Mouse (Mus musculus) stomach, postnatal 0 days (tissue): ENCODE measurements at regions not wholly inside any gene's neighbourhood (a gene's known extent, or its start where the extent isn't known, plus 50 kb on each side); places are given as distances from the start of the nearest gene placed in this dataset.

ENCODE experiments used
- ATAC-seq: fragments of 200-750 bp; cut with Nextera tagmentation; 2 replicates; pipeline ENCODE4 v1.8.0; 2017; ENCODE audit not compliant: low FRiP score, low TSS enrichment
- DNase-seq: peaks from one replicate; pipeline ENCODE4 v3.0.0-alpha.2; 2016; ENCODE audit warnings: low spot score
- H3K27ac ChIP-seq: fragments of 300-500 bp; sonication (generic); replicated peaks from 2 replicates; pipeline ENCODE4 v1.5.1; 2014; ENCODE audit warnings: mild to moderate bottlenecking, control low read depth
- H3K27me3 ChIP-seq: fragments of 300-500 bp; sonication (generic); 2 replicates; pipeline ENCODE4 v1.6.1; 2014; ENCODE audit warnings: low read length; ENCODE audit not compliant: control insufficient read depth, insufficient read depth
- H3K36me3 ChIP-seq: fragments of 300-500 bp; sonication (generic); 2 replicates; pipeline ENCODE4 v1.6.1; 2014; ENCODE audit warnings: low read length, mixed read lengths; ENCODE audit not compliant: control insufficient read depth, insufficient read depth
- H3K4me1 ChIP-seq: fragments of 300-500 bp; sonication (generic); replicated peaks from 2 replicates; pipeline ENCODE4 v1.6.1; 2014; ENCODE audit warnings: antibody characterized with exemption; ENCODE audit not compliant: control insufficient read depth, insufficient read depth
- H3K4me2 ChIP-seq: fragments of 300-500 bp; sonication (generic); replicated peaks from 2 replicates; pipeline ENCODE4 v1.6.1; 2014; ENCODE audit warnings: low read depth, mild to moderate bottlenecking, control low read depth, moderate library complexity
- H3K4me3 ChIP-seq: fragments of 300-500 bp; sonication (generic); 2 replicates; pipeline ENCODE4 v1.5.1; 2014; ENCODE audit warnings: low read depth, low read length, control low read depth
- H3K9ac ChIP-seq: fragments of 300-500 bp; sonication (generic); 2 replicates; pipeline ENCODE4 v1.6.1; 2014; ENCODE audit warnings: mild to moderate bottlenecking, low read length, control low read depth, mixed read lengths
- H3K9me3 ChIP-seq: fragments of 300-500 bp; sonication (generic); 2 replicates; pipeline ENCODE4 v1.6.1; 2016; ENCODE audit warnings: low read length; ENCODE audit not compliant: control insufficient read depth
- CTCF ChIP-seq: IDR thresholded peaks from 2 replicates; pipeline ENCODE4 v1.5.1; 2016; ENCODE audit warnings: antibody characterized with exemption, low read depth, mild to moderate bottlenecking, moderate library complexity
- EP300 ChIP-seq: optimal IDR thresholded peaks from 2 replicates; pipeline ENCODE3; 2016; ENCODE audit warnings: antibody characterized with exemption
- WGBS: fragments of 180-500 bp; shearing (Covaris S2); extraction: QIAGEN DNeasy Blood & Tissue Kit; methylation state at CpG from one replicate; pipeline ENCODE4 v1.1.7; 2014; 5-methylcytosine and 5-hydroxymethylcytosine counted together

DNA sequence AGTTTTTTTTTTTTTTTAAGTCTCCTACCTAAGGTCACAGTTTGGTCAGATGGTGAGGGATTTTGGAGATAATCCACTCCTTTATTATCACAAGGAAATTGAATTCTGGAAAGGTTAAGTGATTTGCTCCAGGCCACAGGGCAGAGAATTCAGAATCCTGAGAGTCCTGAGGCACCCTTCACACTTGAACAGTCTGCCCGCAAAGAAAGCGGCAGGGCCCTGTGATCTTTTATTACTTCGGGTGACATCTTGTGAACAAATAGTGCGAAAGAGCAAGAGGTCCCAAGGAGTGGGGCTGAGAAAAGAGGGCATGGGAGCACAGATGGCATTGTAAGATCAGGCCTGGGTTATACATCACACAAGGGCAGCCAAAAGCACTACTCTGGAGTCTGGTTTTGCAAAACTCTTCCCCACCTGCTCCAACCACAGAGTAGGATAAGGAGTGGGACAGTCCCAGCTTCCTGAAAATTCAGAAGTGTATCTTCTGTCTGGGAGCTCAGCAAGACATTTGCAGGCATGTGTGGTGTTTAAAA lies 150.5 kb upstream of the Wdr11 start:
- H3K4me2 ChIP-seq, result no peak overlapping the region
- TF ChIP-seq EP300 (no peak), CTCF (no peak)
- H3K4me1 ChIP-seq, result no peaks in the 10 kb centered on the region
- no peaks in the 10 kb centered on the region for H3K9me3 ChIP-seq
- H3K27me3 ChIP-seq, result no peaks in the 10 kb centered on the region
- ATAC-seq (no peak), DNase-seq (no peak)
- WGBS, result 53% methylated on average over 4 of the region's 4 CpGs
- H3K36me3 ChIP-seq, result no peaks in the 10 kb centered on the region
- no peak overlapping the region for H3K4me3 ChIP-seq
- H3K9ac ChIP-seq, result no peak overlapping the region
- no peak overlapping the region for H3K27ac ChIP-seq

DNA sequence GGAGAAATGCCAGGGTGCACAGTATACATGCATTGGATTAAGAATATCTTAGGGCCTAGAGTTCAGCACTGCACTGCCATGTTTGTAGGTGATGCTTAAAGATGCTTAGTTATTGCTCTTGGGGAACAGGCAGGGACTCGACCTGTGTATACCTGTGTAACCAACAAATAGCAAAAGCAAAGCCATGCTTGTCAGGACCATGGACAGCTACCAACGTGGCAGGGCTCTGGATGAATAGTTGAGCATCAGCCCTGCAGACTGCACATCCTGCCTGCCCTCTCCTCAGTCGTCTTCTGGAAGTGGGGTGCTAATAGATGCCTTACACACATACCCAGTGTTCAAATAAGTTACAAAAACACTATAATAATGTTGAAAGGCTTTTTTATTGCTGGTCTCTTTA lies 122.2 kb upstream of the Wdr11 start:
- Histone ChIP-seq H3K9ac (no peak overlapping the region), H3K4me2 (no peak overlapping the region), H3K36me3 (no peaks in the 10 kb centered on the region), H3K4me1 (no peaks in the 10 kb centered on the region), H3K4me3 (no peak overlapping the region), H3K27ac (no peak overlapping the region), H3K9me3 (no peaks in the 10 kb centered on the region), H3K27me3 (no peaks in the 10 kb centered on the region)
- DNase-seq (peak; percentile 70), ATAC-seq (no peak)
- TF ChIP-seq CTCF (no peak), EP300 (no peak)
- WGBS, result 3% methylated on average over 3 of the region's 3 CpGs

DNA sequence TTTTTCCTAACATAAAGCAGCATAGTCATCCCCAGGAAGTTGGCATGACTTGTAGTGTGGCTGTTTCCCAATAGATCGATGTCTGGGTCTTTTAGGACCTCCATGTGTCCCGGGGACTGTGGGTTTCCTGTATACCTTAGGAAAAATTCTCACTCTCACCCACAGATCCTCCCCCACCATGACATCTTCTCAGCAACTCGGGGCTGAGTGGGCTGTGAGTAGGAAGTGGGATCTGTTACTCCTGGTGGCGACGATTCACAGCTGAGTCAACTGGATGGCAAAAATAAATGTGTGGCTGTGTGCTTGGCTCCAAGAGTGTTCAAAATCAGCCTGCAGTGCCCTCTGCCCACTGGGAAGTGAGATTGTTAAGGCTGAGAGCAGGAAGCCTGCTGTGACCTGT lies 107.9 kb upstream of the Wdr11 start:
- TF ChIP-seq EP300 (no peak), CTCF (no peak)
- DNase-seq (no peak), ATAC-seq (no peak)
- no peaks in the 10 kb centered on the region for H3K36me3 ChIP-seq
- no peak overlapping the region for H3K4me3 ChIP-seq
- no peaks in the 10 kb centered on the region for H3K4me1 ChIP-seq
- no peaks in the 10 kb centered on the region for H3K27me3 ChIP-seq
- H3K4me2 ChIP-seq, result no peak overlapping the region
- no peaks in the 10 kb centered on the region for H3K9me3 ChIP-seq
- H3K9ac ChIP-seq, result no peak overlapping the region
- H3K27ac ChIP-seq, result no peak overlapping the region
- WGBS, result 78% methylated on average over 5 of the region's 5 CpGs

DNA sequence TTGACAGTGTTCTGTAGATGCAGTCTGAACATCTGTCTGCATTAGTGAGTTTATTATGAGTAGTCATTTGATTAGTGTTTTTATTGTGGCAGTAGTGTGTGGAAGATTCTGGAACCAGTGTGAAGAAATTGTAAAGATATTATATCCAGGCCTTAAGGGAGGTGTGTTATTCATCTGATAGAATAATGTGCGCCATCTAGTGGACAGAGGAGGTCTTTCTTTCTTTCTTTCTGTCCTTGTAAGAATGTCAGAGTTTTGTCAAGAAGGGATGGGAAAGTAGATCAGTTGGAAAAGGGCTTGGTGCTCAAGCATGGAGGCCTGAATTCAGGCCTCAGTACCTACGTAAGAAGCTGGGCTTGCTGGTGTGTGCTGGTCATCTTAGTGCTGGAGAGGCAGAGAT lies 84.8 kb upstream of the Wdr11 start:
- DNase-seq, result no peak
- TF ChIP-seq EP300 (no peak), CTCF (peak; percentile 82)
- Histone ChIP-seq H3K27ac (no peak overlapping the region), H3K9ac (no peak overlapping the region), H3K4me1 (no peaks in the 10 kb centered on the region), H3K9me3 (no peaks in the 10 kb centered on the region), H3K27me3 (no peaks in the 10 kb centered on the region), H3K4me2 (no peak overlapping the region), H3K4me3 (no peak overlapping the region), H3K36me3 (no peaks in the 10 kb centered on the region)
- no peak for ATAC-seq
- WGBS, result 21% methylated on average over 2 of the region's 2 CpGs

DNA sequence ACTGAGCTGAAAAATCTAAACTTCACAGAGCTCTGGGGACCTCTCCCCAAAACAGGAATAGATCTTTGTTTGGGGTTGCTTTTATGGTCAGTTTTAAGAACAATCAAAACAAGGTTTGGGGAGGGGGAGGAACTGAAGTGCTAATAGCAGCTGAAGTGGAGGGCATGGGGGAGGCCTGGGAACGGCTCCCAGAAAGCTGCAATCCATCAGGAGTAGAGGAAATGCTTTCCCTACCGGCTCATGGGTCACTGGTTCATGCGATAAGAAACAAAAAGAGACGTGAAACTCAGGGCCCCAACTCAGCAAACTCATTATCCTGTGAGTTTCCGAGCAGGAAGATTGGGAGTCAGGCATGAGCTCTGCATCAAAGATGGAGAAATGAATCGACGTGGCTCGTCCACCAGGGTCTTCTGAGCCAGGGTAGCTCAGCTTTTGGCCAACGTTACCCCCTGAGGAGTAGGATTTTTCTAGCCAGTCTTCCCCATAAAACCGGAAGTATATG lies 82.0 kb upstream of the Wdr11 start:
- no peaks in the 10 kb centered on the region for H3K4me1 ChIP-seq
- H3K4me3 ChIP-seq, result no peak overlapping the region
- no peaks in the 10 kb centered on the region for H3K36me3 ChIP-seq
- H3K27me3 ChIP-seq, result no peaks in the 10 kb centered on the region
- H3K9ac ChIP-seq, result no peak overlapping the region
- TF ChIP-seq CTCF (no peak), EP300 (no peak)
- no peak overlapping the region for H3K27ac ChIP-seq
- no peak overlapping the region for H3K4me2 ChIP-seq
- no peaks in the 10 kb centered on the region for H3K9me3 ChIP-seq
- 36% methylated on average over 10 of the region's 10 CpGs for WGBS
- DNase-seq (no peak), ATAC-seq (no peak)

DNA sequence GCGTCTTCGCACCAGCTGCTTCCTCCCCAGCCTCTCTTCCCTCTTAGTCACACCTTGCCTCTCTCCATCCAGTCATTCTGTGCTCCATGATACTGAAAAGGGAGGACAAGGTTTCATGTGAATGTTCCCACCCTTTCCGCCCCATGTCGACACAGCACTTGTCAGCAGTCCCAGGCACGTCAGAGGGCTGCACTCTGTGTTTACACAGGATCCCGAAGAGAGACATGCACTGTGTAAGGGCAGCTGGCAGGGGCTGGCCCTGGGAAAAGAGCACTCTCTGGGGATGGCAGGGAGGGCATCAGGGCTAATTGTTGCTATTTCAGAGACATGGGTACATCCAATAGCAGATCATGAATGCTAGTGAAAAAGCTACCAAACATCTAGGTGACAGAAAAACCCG lies 77.0 kb upstream of the Wdr11 start:
- H3K4me2 ChIP-seq, result no peak overlapping the region
- ATAC-seq, result no peak
- 26% methylated on average over 7 of the region's 7 CpGs for WGBS
- H3K36me3 ChIP-seq, result no peaks in the 10 kb centered on the region
- no peak overlapping the region for H3K9ac ChIP-seq
- H3K27ac ChIP-seq, result no peak overlapping the region
- H3K4me1 ChIP-seq, result no peaks in the 10 kb centered on the region
- no peak overlapping the region for H3K4me3 ChIP-seq
- H3K9me3 ChIP-seq, result no peaks in the 10 kb centered on the region
- DNase-seq, result no peak
- H3K27me3 ChIP-seq, result no peaks in the 10 kb centered on the region
- TF ChIP-seq EP300, result no peak
- TF ChIP-seq CTCF, result no peak
